Mouse (Mus musculus): ENCODE results near the gene Slc3a1. TPM values are rescaled to one million over a fixed set of nuclear protein-coding genes. Genes with fewer than 3 reads are reported as not detected.

The Slc3a1 gene
- polyA plus RNA-seq (2012; rRNA removed) = 0.74 and 1.1 TPM in 2 replicates

- no peak for DNase-seq (ENCODE audit: extremely low spot score in 1 of 2, low spot score in 1 of 2)
Measured at GRCm38 (mm10) chr17:85028093-85028739, at the start of gene Slc3a1. TSS of gene Slc3a1 (plus strand) at chr17:85028376.

DNA sequence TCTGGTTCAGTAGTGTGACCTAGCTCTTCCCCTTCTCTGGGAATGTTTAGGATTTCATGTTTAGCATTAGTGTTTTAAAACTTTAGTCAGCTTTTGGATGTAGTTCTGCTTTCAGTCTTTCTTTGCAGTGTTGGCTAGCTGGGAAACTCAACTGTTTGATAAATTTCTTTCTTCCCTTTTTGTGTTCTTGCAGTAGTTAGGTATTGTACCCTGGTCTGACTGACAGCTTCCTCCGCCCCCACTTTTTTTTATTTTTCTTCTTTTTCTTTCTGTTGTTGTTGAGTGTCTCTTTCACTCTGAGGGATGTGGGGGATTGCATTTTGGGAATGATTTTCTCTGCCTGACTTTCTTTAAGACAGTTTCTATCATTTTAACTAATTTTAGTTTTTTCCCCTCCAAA, 46.5 kb upstream of the Slc3a1 start:
- no peak for DNase-seq (ENCODE audit: extremely low spot score in 1 of 2, low spot score in 1 of 2)

DNA sequence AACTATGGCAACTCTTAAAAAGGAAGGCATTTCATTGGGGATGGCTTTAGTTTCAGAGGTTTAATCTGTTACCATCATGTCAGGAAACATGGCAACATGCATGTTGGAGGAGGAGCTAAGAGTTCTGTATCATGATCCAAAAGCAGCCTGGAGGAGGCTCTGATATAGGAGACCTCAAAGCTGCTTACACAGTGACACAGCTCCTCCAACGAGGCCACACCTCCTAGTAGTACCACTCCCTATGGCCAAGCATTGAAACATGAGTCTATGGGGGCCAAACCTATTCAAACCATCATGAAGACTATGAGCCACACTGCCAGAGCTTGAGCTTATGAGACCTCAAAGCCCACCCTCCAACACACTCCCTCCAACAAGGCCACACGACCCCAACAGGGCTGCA, 45.4 kb upstream of the Slc3a1 start:
- DNase-seq (ENCODE audit: extremely low spot score in 1 of 2, low spot score in 1 of 2) = no peak

DNA sequence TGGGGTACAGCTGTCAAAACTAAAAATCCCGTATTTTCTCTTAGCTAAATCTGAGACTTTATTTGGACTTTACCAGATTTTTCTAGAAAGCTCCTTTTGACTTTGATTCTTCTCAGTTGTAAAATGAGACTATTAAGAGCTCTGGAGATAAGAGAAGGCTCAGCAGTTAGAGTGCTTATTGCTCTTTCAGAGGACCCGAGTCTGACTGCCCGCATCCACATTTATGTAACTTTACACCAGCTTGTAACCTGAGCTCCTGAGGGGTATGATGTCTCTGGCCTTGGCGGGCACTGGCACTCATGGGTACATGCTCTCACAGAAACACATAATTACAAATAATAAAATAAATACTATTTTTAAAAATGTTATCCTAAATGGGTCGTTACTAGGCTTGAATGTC, 41.8 kb upstream of the Slc3a1 start:
- no peak for DNase-seq (ENCODE audit: extremely low spot score in 1 of 2, low spot score in 1 of 2)

GRCm38 (mm10) chr17:84987834-84988410, 40.3 kb upstream of the Slc3a1 start:
- DNase-seq (ENCODE audit: extremely low spot score in 1 of 2, low spot score in 1 of 2) = no peak

- no peak for DNase-seq (ENCODE audit: extremely low spot score in 1 of 2, low spot score in 1 of 2)
Measured at GRCm38 (mm10) chr17:84988514-84988913, 39.7 kb upstream of the Slc3a1 start.

- no peak for DNase-seq (ENCODE audit: extremely low spot score in 1 of 2, low spot score in 1 of 2)
Measured at GRCm38 (mm10) chr17:84995844-84996243, 32.3 kb upstream of the Slc3a1 start.

DNA sequence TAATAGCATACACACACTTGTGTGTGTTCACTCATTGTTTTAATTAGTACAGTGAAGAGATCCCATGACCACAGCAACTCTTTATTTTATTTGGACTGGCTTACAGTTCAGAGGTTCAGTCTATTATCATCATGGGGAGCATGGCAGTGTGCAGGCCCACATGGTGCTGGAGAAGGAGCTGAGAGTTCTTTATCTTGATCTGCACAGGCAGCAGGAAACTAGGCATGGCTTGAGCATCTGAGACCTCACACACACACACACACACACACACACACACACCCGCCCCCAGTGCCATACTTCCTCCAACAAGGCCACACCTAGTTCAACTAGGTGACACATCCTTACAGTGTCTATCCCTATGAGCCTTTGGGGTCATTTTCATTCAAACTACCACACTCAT, 30.5 kb upstream of the Slc3a1 start:
- DNase-seq (ENCODE audit: extremely low spot score in 1 of 2, low spot score in 1 of 2) = no peak

DNA sequence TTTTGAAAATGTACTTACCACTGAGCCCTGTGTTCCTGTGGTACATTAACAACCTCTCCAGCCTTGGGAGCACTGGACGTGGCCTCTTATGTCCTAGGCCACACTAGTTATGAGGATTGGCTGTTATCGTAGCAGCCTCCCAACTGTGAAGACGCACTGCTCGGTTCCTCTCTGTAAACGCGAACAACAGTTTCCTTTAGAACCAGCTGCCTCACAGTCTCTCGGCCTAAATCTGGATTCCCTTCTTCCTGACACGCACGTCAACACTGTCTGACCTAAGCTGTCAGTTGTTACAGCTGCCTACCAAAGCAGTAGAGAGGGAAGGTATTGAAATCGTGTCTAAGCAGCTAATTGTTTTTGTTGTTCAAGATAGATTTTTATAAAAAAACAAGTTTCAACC, 28.5 kb upstream of the Slc3a1 start:
- DNase-seq (ENCODE audit: extremely low spot score in 1 of 2, low spot score in 1 of 2) = no peak

DNA sequence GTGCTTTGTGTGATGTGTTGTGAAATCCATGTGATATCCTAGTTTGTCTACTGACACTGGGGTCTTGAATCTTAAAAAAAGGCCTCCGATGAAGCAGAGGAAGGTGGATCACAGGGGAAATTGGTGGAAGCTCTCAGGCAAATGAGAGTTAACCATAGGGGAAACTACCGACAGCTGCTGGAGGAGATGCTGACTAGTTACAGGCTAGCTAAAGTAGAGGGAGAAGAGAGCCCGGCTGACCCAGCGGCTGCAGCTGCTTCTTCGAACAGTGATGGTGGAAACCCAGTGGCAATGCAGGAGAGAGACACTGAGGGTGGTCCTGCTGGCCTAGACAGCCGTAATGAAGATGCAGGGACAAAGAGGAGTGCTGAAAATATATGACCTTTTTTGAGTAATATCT, 14.7 kb upstream of the Slc3a1 start:
- DNase-seq (ENCODE audit: extremely low spot score in 1 of 2, low spot score in 1 of 2) = no peak

GRCm38 (mm10) chr17:85014632-85015031, 13.5 kb upstream of the Slc3a1 start:
- no peak for DNase-seq (ENCODE audit: extremely low spot score in 1 of 2, low spot score in 1 of 2)

- no peak for DNase-seq (ENCODE audit: extremely low spot score in 1 of 2, low spot score in 1 of 2)
Measured at GRCm38 (mm10) chr17:85018344-85018743, 9.8 kb upstream of the Slc3a1 start.

GRCm38 (mm10) chr17:85018794-85019193, 9.4 kb upstream of the Slc3a1 start:
- DNase-seq (ENCODE audit: extremely low spot score in 1 of 2, low spot score in 1 of 2) = no peak

- no peak for DNase-seq (ENCODE audit: extremely low spot score in 1 of 2, low spot score in 1 of 2)
Measured at GRCm38 (mm10) chr17:85020343-85020742, 7.8 kb upstream of the Slc3a1 start.

- DNase-seq (ENCODE audit: extremely low spot score in 1 of 2, low spot score in 1 of 2) = peak in 1 of 2 experiments; percentile 88
Measured at GRCm38 (mm10) chr17:85023247-85024167, 4.7 kb upstream of the Slc3a1 start.

DNA sequence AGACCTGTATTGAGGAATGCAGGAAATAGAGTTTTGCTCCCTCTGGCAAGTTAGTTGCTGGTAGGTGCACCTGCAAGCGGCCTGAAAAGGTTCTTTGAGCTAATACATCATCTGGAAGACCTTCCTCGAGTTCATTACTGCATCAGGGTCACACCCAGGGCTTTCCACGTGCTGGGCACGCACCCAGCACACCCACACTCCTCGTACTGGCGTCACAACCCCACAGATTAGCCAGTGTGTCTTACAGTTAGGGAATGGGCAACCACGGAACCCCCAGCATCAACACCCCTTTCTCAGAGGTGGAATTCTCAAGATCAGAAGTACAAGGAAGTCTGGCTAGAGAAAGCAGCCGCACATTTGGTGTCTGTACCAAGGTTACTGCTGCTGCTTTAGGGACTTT, 3.9 kb upstream of the Slc3a1 start:
- no peak for DNase-seq (ENCODE audit: extremely low spot score in 1 of 2, low spot score in 1 of 2)

DNA sequence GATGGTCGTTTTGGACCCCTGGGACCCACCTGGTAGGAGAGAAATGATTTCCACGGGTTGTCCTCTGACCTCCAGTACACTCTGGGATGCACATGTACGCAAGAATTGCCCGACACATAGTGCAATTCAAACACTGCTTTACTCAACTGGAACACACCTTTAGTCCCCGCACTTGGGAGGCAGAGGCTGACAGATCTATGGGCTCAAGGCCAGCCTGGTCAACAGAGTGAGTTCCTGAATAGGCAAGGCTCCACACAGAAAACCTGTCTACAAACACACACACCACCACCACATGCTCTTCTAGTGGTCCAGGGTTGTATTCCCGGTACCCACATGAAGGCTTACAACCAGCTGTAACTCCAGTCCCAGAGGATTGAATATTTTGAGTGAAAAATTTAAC, 3.0 kb upstream of the Slc3a1 start:
- no peak for DNase-seq (ENCODE audit: extremely low spot score in 1 of 2, low spot score in 1 of 2)

DNA sequence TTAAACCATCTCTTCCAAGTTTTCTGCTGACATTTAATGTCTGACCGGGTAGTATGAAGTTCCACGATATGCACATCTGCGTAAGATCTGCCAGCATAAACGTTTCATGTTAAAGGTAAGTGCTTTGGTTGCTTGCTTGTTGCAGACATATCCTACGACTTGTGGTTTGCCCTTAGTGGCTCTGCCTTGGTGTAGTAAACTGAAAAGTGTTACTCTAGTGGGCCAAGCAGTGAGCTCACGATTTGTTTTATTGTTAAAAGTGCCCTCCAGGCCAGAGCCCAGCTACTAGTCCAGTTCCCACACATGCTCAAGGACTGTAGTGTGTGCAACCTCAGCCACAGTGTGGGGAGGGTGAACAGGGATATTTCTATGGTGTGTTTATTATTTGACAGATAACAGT, 1.7 kb upstream of the Slc3a1 start:
- DNase-seq (ENCODE audit: extremely low spot score in 1 of 2, low spot score in 1 of 2) = no peak

GRCm38 (mm10) chr17:85027247-85027646, 929 bp upstream of the Slc3a1 start:
- no peak for DNase-seq (ENCODE audit: extremely low spot score in 1 of 2, low spot score in 1 of 2)

DNA sequence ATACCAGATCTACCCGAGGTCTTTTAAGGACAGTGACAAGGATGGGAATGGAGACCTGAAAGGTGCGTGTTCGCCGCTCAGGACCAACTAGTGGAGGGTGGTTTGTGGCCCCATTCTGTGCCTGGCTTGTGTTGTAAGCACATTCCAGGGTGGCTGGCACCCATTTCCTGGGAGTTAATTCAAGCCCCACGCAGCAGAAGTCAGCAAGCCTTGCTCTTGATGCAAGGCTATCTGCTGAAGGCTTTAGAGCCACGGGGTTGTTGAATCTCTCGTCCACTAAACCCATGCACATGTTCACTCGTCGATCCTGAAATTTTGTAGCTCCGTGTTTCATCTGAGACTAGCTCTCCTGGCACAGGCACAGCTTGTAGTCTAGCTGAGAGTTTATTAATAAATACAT, 621 bp downstream of the Slc3a1 start:
- DNase-seq (ENCODE audit: extremely low spot score in 1 of 2, low spot score in 1 of 2) = no peak

- DNase-seq (ENCODE audit: extremely low spot score in 1 of 2, low spot score in 1 of 2) = no peak
Measured at GRCm38 (mm10) chr17:85030651-85031050, 2.5 kb downstream of the Slc3a1 start.

GRCm38 (mm10) chr17:85033087-85033486, 4.9 kb downstream of the Slc3a1 start:
- no peak for DNase-seq (ENCODE audit: extremely low spot score in 1 of 2, low spot score in 1 of 2)
